Mouse (Mus musculus) C2C12 (cell line): ENCODE results near the gene Prr19.

Source experiments
- CEBPB ChIP-seq: IDR thresholded peaks from one replicate; pipeline ENCODE4 v1.6.1; 2011; ENCODE audit warnings: low read depth, mild to moderate bottlenecking, control low read depth, moderate library complexity
- CTCF ChIP-seq: IDR thresholded peaks from one replicate; pipeline ENCODE4 v1.5.1; 2011; ENCODE audit not compliant: control insufficient read depth, insufficient read depth, insufficient read length
- MYOD1 ChIP-seq: IDR thresholded peaks from one replicate; pipeline ENCODE4 v1.6.1; 2011; ENCODE audit warnings: low read depth; ENCODE audit not compliant: control insufficient read depth, insufficient read length

- no peak for TF ChIP-seq CTCF
- TF ChIP-seq CEBPB, result no peak
- TF ChIP-seq MYOD1, result no peak
Observed at GRCm38 (mm10) chr7:25311193-25311592, 10.0 kb downstream of the Prr19 start.
